Mouse (Mus musculus) A20 (cell line): ENCODE results near the gene St5.

ENCODE experiments used
- DNase-seq: peaks from one replicate; pipeline ENCODE4 v3.0.0-alpha.2; 2011; ENCODE audit warnings: low read depth, low spot score

Gene St5

GRCm38 (mm10) chr7:109568391-109568892 lies 135.0 kb downstream of the St5 start:
- no peak for DNase-seq

- no peak for DNase-seq
These were observed 136.3 kb downstream of the St5 start for GRCm38 (mm10) chr7:109566841-109567768.

- DNase-seq = no peak
These were observed 137.1 kb downstream of the St5 start for GRCm38 (mm10) chr7:109566327-109566726.

GRCm38 (mm10) chr7:109563775-109564362 lies 139.5 kb downstream of the St5 start:
- DNase-seq = no peak

GRCm38 (mm10) chr7:109562676-109563075 lies 140.7 kb downstream of the St5 start:
- DNase-seq = no peak

- DNase-seq = peak; percentile 60
These were observed 141.2 kb downstream of the St5 start for GRCm38 (mm10) chr7:109562154-109562599.

GRCm38 (mm10) chr7:109561466-109562153 lies 141.8 kb downstream of the St5 start:
- DNase-seq = peak; percentile 40

- DNase-seq = no peak
These were observed 143.9 kb downstream of the St5 start for GRCm38 (mm10) chr7:109559536-109559935.

GRCm38 (mm10) chr7:109546726-109547125 lies 156.7 kb downstream of the St5 start:
- no peak for DNase-seq

- no peak for DNase-seq
These were observed 157.2 kb downstream of the St5 start for GRCm38 (mm10) chr7:109546186-109546585.

GRCm38 (mm10) chr7:109545255-109545993 lies 158.0 kb downstream of the St5 start:
- DNase-seq = no peak

- no peak for DNase-seq
These were observed 158.6 kb downstream of the St5 start for GRCm38 (mm10) chr7:109544792-109545191.

GRCm38 (mm10) chr7:109542364-109542628 lies 161.1 kb downstream of the St5 start:
- no peak for DNase-seq

- no peak for DNase-seq
These were observed 161.6 kb downstream of the St5 start for GRCm38 (mm10) chr7:109541609-109542363.

GRCm38 (mm10) chr7:109540902-109541301 lies 162.5 kb downstream of the St5 start:
- no peak for DNase-seq

- DNase-seq = no peak
These were observed 166.9 kb downstream of the St5 start for GRCm38 (mm10) chr7:109536451-109536946.

- DNase-seq = no peak
These were observed 168.5 kb downstream of the St5 start for GRCm38 (mm10) chr7:109534921-109535320.

- DNase-seq = no peak
These were observed 169.5 kb downstream of the St5 start for GRCm38 (mm10) chr7:109533888-109534287.

GRCm38 (mm10) chr7:109533129-109533528 lies 170.3 kb downstream of the St5 start:
- DNase-seq = peak; percentile 13

- DNase-seq = no peak
These were observed 170.7 kb downstream of the St5 start for GRCm38 (mm10) chr7:109532691-109533090.

- DNase-seq = no peak
These were observed 171.9 kb downstream of the St5 start for GRCm38 (mm10) chr7:109531501-109531900.
